Mouse (Mus musculus): ENCODE results near the gene Kat14.

- TF ChIP-seq CTCF (IDR thresholded peaks at IDR 0.05; ENCODE audit: borderline replicate concordance, control insufficient read depth, extremely low read depth, insufficient read depth, low read length, poor library complexity) (no peak), POLR2A (IDR thresholded peaks at IDR 0.05; ENCODE audit: control insufficient read depth, extremely low read depth, insufficient read depth, low read length, poor library complexity) (no peak)
Observed at GRCm38 (mm10) chr2:144337230-144337629, 31.6 kb upstream of the Kat14 start.

Data from thymus, adult 2 months (tissue).